Mouse (Mus musculus): ENCODE measurements around the gene H3f3b. TPM values are rescaled to one million over a fixed set of nuclear protein-coding genes. Genes with fewer than 3 reads are reported as not detected.

The H3f3b gene
- polyA plus RNA-seq, 1 experiment from 2014 or later = 2,203 TPM

DNA sequence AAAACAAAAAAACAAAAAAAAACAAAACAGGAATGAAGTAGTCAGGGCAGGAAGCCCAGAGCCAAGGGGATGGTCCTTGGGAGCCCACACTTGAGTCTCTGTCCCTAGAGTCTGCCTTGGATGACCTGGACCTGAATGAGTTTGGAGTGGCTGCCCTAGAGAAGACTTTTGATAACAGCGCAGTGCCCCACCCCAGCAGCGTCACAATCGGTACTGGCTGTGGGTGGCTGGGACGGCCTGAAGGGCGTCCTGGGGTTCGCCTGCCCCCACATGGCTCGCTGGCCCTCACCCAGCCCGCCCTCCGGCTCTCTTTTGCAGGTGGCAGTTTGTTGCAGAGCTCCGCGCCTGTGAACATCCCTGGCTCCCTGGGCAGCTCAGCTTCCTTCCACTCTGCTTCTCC is 28.1 kb upstream of the H3f3b start:
- no peak overlapping the region for H3K9ac ChIP-seq (ENCODE audit: low read depth, low read length)
- H3K36me3 ChIP-seq (ENCODE audit: control insufficient read depth, insufficient read depth, low read length) = peaks cover 33% of the 10 kb centered on the region
- no peaks in the 10 kb centered on the region for H3K4me1 ChIP-seq (replicated peaks; ENCODE audit: control insufficient read depth, insufficient read depth, low read length)
- no peak overlapping the region for H3K4me3 ChIP-seq (ENCODE audit: low read depth, low read length)
- no peak overlapping the region for H3K4me2 ChIP-seq (replicated peaks; ENCODE audit: low read depth, low read length)
- H3K27ac ChIP-seq (ENCODE audit: low read depth, low read length) = no peak overlapping the region
- ATAC-seq (ENCODE audit: low FRiP score) (no peak), DNase-seq (ENCODE audit: low spot score) (no peak)
- 92% methylated on average over 11 of the region's 11 CpGs for WGBS
- no peaks in the 10 kb centered on the region for H3K27me3 ChIP-seq (ENCODE audit: control insufficient read depth, insufficient read depth, low read length)
- H3K9me3 ChIP-seq (ENCODE audit: control insufficient read depth, low read length) = no peaks in the 10 kb centered on the region

DNA sequence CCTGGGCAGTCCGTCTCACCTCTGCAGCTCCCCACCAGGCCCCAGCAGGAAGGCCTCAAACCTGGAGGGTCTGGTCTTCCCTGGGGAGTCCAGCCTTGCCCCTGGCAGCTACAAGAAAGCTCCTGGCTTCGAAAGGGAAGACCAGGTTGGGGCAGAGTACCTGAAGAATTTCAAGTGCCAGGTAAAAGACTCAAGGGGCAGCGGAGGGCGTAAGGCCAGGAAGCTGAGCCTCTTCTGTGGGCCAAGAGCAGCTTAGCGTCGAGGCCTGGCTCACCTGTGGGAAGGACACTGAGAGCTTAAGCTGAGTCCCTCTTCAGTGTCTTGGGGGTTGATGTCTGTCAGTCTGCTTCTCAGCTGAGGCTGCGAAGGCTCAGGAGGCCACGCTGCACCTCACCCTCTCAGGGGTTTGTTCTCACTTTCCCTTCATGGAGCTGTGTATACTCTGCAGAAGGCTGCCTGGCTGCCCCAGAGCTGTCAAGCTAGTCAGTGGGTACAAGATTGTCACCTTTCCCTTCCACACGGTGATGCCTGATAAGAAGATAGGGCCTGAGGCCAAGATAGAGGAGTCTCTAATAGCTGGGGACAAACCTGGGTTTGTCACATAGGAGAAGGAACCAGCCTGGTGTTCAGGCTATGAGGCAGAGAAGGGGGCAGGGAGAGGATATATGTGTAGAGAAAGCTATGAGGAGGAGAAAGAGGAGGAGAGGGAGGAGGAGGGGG is 25.9 kb upstream of the H3f3b start:
- H3K4me3 ChIP-seq (ENCODE audit: low read depth, low read length) = no peak overlapping the region
- H3K36me3 ChIP-seq (ENCODE audit: control insufficient read depth, insufficient read depth, low read length) = peaks cover 42% of the 10 kb centered on the region
- DNase-seq (ENCODE audit: low spot score) = no peak
- no peak overlapping the region for H3K9ac ChIP-seq (ENCODE audit: low read depth, low read length)
- ATAC-seq (ENCODE audit: low FRiP score) = no peak
- H3K27me3 ChIP-seq (ENCODE audit: control insufficient read depth, insufficient read depth, low read length) = no peaks in the 10 kb centered on the region
- no peaks in the 10 kb centered on the region for H3K4me1 ChIP-seq (replicated peaks; ENCODE audit: control insufficient read depth, insufficient read depth, low read length)
- H3K9me3 ChIP-seq (ENCODE audit: control insufficient read depth, low read length) = no peaks in the 10 kb centered on the region
- no peak overlapping the region for H3K27ac ChIP-seq (ENCODE audit: low read depth, low read length)
- no peak overlapping the region for H3K4me2 ChIP-seq (replicated peaks; ENCODE audit: low read depth, low read length)
- WGBS = 94% methylated on average over 9 of the region's 9 CpGs

DNA sequence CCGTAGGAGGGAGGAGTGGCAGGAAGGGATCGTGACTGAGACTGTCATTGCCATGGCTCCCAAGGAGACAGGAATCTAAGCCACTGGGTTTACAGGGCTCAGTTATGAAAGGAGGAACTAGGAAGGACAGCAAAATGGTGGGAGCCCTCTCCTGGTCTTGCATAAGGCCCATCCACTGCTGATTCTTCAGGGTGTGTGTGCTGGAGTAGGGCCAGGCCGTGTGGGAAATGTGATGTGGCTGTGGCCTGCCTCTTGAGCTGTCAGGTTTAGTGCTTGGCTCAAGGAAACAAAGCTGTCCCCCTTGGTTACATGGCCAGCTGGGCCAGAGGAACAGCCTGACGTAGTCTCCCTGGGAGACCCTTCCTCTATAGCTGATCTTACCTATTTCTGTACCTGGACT is 22.4 kb upstream of the H3f3b start:
- peaks cover 32% of the 10 kb centered on the region for H3K36me3 ChIP-seq (ENCODE audit: control insufficient read depth, insufficient read depth, low read length)
- no peak overlapping the region for H3K27ac ChIP-seq (ENCODE audit: low read depth, low read length)
- no peak overlapping the region for H3K4me3 ChIP-seq (ENCODE audit: low read depth, low read length)
- no peaks in the 10 kb centered on the region for H3K9me3 ChIP-seq (ENCODE audit: control insufficient read depth, low read length)
- WGBS = 86% methylated on average over 4 of the region's 4 CpGs
- H3K4me1 ChIP-seq (replicated peaks; ENCODE audit: control insufficient read depth, insufficient read depth, low read length) = no peaks in the 10 kb centered on the region
- no peak overlapping the region for H3K4me2 ChIP-seq (replicated peaks; ENCODE audit: low read depth, low read length)
- no peaks in the 10 kb centered on the region for H3K27me3 ChIP-seq (ENCODE audit: control insufficient read depth, insufficient read depth, low read length)
- no peak overlapping the region for H3K9ac ChIP-seq (ENCODE audit: low read depth, low read length)
- no peak for ATAC-seq (ENCODE audit: low FRiP score)
- no peak for DNase-seq (ENCODE audit: low spot score)

DNA sequence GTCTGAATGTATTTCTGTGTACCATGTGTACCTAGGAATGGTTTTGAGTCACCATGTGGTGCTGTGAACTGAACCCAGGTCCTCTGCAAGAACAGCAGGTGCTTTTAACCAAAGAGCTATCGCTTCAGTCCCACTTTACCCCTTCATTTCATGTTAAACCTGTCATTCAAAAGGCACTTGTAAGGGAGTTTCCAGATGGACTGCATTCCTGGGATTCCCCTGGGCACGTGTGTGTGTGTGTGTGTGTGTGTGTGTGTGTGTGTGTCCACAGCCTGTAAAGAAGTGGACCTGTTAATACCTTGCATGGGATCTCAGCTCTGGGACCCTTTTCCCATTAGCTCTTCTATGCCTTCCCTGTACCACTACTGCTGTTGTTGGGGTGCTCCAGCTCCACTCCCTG is 21.8 kb upstream of the H3f3b start:
- DNase-seq (ENCODE audit: low spot score) (no peak), ATAC-seq (ENCODE audit: low FRiP score) (no peak)
- H3K36me3 ChIP-seq (ENCODE audit: control insufficient read depth, insufficient read depth, low read length) = peaks cover 32% of the 10 kb centered on the region
- H3K9ac ChIP-seq (ENCODE audit: low read depth, low read length) = no peak overlapping the region
- no peak overlapping the region for H3K4me3 ChIP-seq (ENCODE audit: low read depth, low read length)
- no peak overlapping the region for H3K27ac ChIP-seq (ENCODE audit: low read depth, low read length)
- no peaks in the 10 kb centered on the region for H3K4me1 ChIP-seq (replicated peaks; ENCODE audit: control insufficient read depth, insufficient read depth, low read length)
- H3K27me3 ChIP-seq (ENCODE audit: control insufficient read depth, insufficient read depth, low read length) = no peaks in the 10 kb centered on the region
- no peaks in the 10 kb centered on the region for H3K9me3 ChIP-seq (ENCODE audit: control insufficient read depth, low read length)
- H3K4me2 ChIP-seq (replicated peaks; ENCODE audit: low read depth, low read length) = no peak overlapping the region
- 93% methylated on average over 2 of the region's 2 CpGs for WGBS

DNA sequence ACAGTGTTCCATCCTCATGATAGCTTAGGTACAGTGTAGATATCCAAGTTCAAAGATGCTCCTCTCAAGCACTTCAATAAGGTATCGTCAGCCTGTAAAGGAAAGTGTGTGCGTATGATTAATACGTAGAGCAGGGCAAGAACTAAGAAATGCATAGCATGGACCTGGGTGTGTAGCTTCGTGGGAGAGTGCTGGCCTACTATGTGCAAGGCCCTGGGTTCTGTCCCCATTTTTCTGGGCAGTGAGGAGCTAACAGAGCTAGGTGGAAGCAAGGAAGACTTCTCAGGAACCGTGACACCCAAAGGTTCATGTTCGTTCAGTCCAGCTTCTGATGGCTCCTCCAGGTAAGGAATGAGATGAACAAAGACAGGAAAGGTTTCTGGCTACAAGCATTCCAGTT is 17.4 kb upstream of the H3f3b start:
- WGBS = 97% methylated on average over 6 of the region's 6 CpGs
- Histone ChIP-seq H3K9me3 (ENCODE audit: control insufficient read depth, low read length) (no peaks in the 10 kb centered on the region), H3K9ac (ENCODE audit: low read depth, low read length) (no peak overlapping the region), H3K4me1 (replicated peaks; ENCODE audit: control insufficient read depth, insufficient read depth, low read length) (no peaks in the 10 kb centered on the region), H3K27ac (ENCODE audit: low read depth, low read length) (no peak overlapping the region), H3K4me3 (ENCODE audit: low read depth, low read length) (no peak overlapping the region), H3K36me3 (ENCODE audit: control insufficient read depth, insufficient read depth, low read length) (peaks cover 26% of the 10 kb centered on the region), H3K4me2 (replicated peaks; ENCODE audit: low read depth, low read length) (no peak overlapping the region), H3K27me3 (ENCODE audit: control insufficient read depth, insufficient read depth, low read length) (no peaks in the 10 kb centered on the region)
- ATAC-seq (ENCODE audit: low FRiP score) (no peak), DNase-seq (ENCODE audit: low spot score) (no peak)

DNA sequence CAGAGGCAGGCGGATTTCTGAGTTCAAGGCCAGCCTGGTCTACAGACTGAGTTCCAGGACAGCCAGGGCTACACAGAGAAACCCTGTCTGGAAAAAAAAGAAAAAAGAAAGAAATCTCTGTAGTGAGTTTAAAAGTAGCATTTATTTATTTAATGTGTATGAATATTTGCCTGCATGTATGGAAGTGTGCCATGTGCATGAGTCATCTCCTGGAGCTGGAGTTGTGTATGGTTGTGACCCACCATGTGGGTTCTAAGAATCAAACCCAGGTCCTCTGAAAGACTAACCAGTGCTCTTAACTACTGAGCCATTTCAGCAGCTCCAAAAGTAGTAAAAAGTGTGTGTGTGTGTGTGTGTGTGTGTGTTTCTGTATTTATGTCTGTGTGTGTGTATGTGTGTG is 15.5 kb upstream of the H3f3b start:
- Histone ChIP-seq H3K27me3 (ENCODE audit: control insufficient read depth, insufficient read depth, low read length) (no peaks in the 10 kb centered on the region), H3K4me1 (replicated peaks; ENCODE audit: control insufficient read depth, insufficient read depth, low read length) (no peaks in the 10 kb centered on the region), H3K4me2 (replicated peaks; ENCODE audit: low read depth, low read length) (no peak overlapping the region), H3K36me3 (ENCODE audit: control insufficient read depth, insufficient read depth, low read length) (peaks cover 10% of the 10 kb centered on the region), H3K9ac (ENCODE audit: low read depth, low read length) (no peak overlapping the region), H3K9me3 (ENCODE audit: control insufficient read depth, low read length) (no peaks in the 10 kb centered on the region), H3K27ac (ENCODE audit: low read depth, low read length) (no peak overlapping the region), H3K4me3 (ENCODE audit: low read depth, low read length) (no peak overlapping the region)
- ATAC-seq (ENCODE audit: low FRiP score) (no peak), DNase-seq (ENCODE audit: low spot score) (no peak)
- WGBS = 96% methylated on average over 1 of the region's 1 CpGs

DNA sequence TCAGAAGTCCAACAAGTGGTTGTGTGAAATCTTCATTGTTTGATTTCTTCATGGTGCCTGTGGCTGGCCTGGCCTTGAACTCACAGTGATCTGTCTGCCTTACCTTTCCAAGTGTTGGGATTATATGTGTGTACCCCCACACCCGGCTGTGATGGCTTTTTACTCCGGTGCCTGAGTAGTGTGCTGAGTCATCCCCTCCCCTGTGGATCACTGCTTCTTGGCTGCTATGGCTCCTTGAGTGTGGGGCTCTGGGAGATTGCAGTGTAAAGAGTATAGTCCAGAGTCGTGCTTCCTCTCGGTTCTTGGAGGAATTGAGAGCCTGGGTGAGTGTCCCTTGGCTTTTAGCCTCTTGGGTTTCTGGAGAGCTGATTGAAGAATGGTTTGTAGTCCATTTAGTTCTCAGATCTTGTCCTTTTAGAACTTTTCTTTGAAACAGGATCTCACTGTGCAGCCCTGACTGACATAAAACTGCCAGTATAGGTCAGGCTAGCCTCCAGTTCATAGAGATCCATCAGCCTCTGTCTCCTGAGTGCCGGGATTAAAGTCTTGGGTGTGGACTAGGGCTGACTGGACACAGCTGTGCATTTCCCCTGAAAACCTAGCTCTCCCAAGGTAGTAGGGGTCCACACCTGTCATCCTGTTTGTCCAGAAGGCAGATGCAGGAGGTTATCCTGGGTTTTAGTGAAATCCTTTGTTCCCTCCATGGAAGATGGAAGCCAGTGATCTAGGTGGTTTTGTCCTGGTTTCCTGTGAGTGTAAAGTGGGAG is 14.8 kb upstream of the H3f3b start:
- H3K9me3 ChIP-seq (ENCODE audit: control insufficient read depth, low read length) = no peaks in the 10 kb centered on the region
- no peaks in the 10 kb centered on the region for H3K4me1 ChIP-seq (replicated peaks; ENCODE audit: control insufficient read depth, insufficient read depth, low read length)
- H3K27me3 ChIP-seq (ENCODE audit: control insufficient read depth, insufficient read depth, low read length) = no peaks in the 10 kb centered on the region
- no peak for DNase-seq (ENCODE audit: low spot score)
- H3K36me3 ChIP-seq (ENCODE audit: control insufficient read depth, insufficient read depth, low read length) = peaks cover 10% of the 10 kb centered on the region; the same call in 1 of the 2 replicates
- no peak overlapping the region for H3K4me2 ChIP-seq (replicated peaks; ENCODE audit: low read depth, low read length)
- ATAC-seq (ENCODE audit: low FRiP score) = no peak
- 91% methylated on average over 5 of the region's 5 CpGs for WGBS
- H3K4me3 ChIP-seq (ENCODE audit: low read depth, low read length) = no peak overlapping the region
- no peak overlapping the region for H3K9ac ChIP-seq (ENCODE audit: low read depth, low read length)
- no peak overlapping the region for H3K27ac ChIP-seq (ENCODE audit: low read depth, low read length)

DNA sequence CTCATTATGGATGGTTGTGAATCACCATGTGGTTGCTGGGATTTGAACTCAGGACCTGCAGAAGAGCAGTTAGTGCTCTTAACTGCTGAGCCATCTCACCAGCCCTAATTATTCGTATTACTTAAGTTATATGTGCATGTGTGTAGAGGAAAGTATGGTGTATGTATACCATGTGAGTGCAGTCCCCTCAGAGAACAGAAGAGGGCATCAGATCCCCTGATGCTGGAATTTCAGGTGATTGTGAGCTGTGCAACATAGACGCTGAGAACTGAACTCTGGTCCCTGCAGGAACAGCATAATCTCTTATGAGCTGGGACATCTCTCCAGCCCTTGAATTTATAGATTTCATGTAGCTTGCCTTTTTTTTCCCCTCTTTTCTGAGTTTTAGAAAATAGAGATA is 14.1 kb upstream of the H3f3b start:
- Histone ChIP-seq H3K27ac (ENCODE audit: low read depth, low read length) (no peak overlapping the region), H3K27me3 (ENCODE audit: control insufficient read depth, insufficient read depth, low read length) (no peaks in the 10 kb centered on the region), H3K4me1 (replicated peaks; ENCODE audit: control insufficient read depth, insufficient read depth, low read length) (no peaks in the 10 kb centered on the region), H3K9ac (ENCODE audit: low read depth, low read length) (no peak overlapping the region), H3K4me3 (ENCODE audit: low read depth, low read length) (no peak overlapping the region), H3K9me3 (ENCODE audit: control insufficient read depth, low read length) (no peaks in the 10 kb centered on the region), H3K36me3 (ENCODE audit: control insufficient read depth, insufficient read depth, low read length) (peaks cover 10% of the 10 kb centered on the region; the same call in 1 of the 2 replicates), H3K4me2 (replicated peaks; ENCODE audit: low read depth, low read length) (no peak overlapping the region)
- 97% methylated on average over 2 of the region's 2 CpGs for WGBS
- ATAC-seq (ENCODE audit: low FRiP score) (no peak), DNase-seq (ENCODE audit: low spot score) (no peak)

DNA sequence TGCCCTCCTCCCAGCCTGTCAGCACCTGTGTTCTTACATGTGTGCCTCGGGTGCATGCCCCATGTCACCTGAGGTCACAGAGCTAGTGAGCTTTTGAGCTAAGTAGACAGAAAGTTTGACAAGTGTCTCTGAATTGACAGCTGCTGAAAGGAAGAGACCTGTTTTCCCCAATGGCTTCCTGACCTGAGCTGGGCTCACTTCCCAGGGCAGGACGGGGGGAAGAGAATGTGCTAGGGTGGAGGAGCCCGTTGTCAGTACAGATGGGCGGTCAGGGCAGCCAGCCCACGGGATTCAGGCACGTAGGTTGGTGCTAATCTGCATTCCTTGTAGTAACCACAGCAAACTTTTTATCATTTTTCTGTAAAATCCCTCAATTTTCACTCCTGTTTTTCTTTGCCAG is 12.8 kb upstream of the H3f3b start:
- Histone ChIP-seq H3K27me3 (ENCODE audit: control insufficient read depth, insufficient read depth, low read length) (no peaks in the 10 kb centered on the region), H3K4me2 (replicated peaks; ENCODE audit: low read depth, low read length) (no peak overlapping the region), H3K4me1 (replicated peaks; ENCODE audit: control insufficient read depth, insufficient read depth, low read length) (no peaks in the 10 kb centered on the region), H3K4me3 (ENCODE audit: low read depth, low read length) (no peak overlapping the region), H3K9me3 (ENCODE audit: control insufficient read depth, low read length) (no peaks in the 10 kb centered on the region), H3K27ac (ENCODE audit: low read depth, low read length) (no peak overlapping the region), H3K36me3 (ENCODE audit: control insufficient read depth, insufficient read depth, low read length) (peaks cover 10% of the 10 kb centered on the region; the same call in 1 of the 2 replicates), H3K9ac (ENCODE audit: low read depth, low read length) (no peak overlapping the region)
- WGBS = 94% methylated on average over 6 of the region's 6 CpGs
- no peak for DNase-seq (ENCODE audit: low spot score)
- ATAC-seq (ENCODE audit: low FRiP score) = no peak
